Mouse (Mus musculus) small intestine, adult 2 months (tissue): Measurements from ENCODE around the gene Plch1.

Experiments
- CTCF ChIP-seq: fragments of 200-500 bp; IDR thresholded peaks from 2 replicates; pipeline ENCODE4 v1.5.1; 2012; ENCODE audit warnings: low read depth, mild to moderate bottlenecking, control low read depth, inconsistent platforms, low read length, moderate library complexity, mixed read lengths; ENCODE audit not compliant: insufficient replicate concordance, insufficient read length; ENCODE audit errors: extremely low read depth
- POLR2A ChIP-seq: fragments of 200-500 bp; IDR thresholded peaks from 2 replicates; pipeline ENCODE4 v1.6.1; 2012; ENCODE audit warnings: low read depth, mild to moderate bottlenecking, control low read depth, inconsistent platforms, low read length, moderate library complexity

DNA sequence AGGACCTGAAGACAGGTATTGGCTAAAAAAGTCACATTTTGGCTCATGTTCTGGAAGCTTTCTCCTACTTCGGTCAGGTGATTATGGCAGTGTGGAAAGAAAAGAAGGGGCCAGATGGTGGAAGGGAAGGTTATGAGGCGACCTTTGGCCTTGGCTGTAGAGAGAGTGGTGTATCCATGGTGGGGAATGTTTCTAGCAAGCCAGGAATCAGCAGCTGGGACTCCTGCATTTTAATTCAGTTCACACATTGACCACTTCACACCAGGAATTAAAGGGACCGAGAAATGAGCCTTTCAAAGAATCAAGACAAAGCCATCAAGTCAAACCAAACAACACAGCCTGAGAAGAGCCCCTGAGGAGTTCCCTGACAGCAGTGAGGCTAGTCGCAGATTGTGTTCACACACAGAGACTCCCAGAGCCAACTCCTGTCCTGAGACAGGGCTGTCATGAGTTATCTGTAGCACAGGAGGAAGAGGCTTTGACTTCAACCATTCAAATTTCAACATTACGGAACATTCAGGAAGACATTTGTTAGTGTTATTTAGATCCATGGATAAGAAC, 112.4 kb downstream of the Plch1 start:
- no peak for TF ChIP-seq POLR2A
- TF ChIP-seq CTCF = no peak
